Mouse (Mus musculus) bone marrow macrophage, adult 2 months (primary cell): Measurements from ENCODE around the gene Exph5.

Experiments
- CTCF ChIP-seq: IDR thresholded peaks from 2 replicates; pipeline ENCODE4 v1.5.1; 2012; ENCODE audit warnings: low read depth, mild to moderate bottlenecking, low read length, moderate library complexity
- POLR2A ChIP-seq: IDR thresholded peaks from 2 replicates; pipeline ENCODE4 v1.6.1; 2012; ENCODE audit warnings: mild to moderate bottlenecking, low read depth, low read length, borderline replicate concordance

- no peak for TF ChIP-seq CTCF
- TF ChIP-seq POLR2A, result no peak
Measured at GRCm38 (mm10) chr9:53378171-53378570, 76.7 kb downstream of the Exph5 start.
